Mouse (Mus musculus): ENCODE measurements around the gene Akap11. TPM values are rescaled to one million over a fixed set of nuclear protein-coding genes. Genes with fewer than 3 reads are reported as not detected.

Akap11 gene
- polyA plus RNA-seq, 2 experiments, result 5.4 to 8.2 TPM

GRCm38 (mm10) chr14:78459121-78459520 is 77.5 kb downstream of the Akap11 start:
- 54% methylated on average over 5 of the region's 5 CpGs for WGBS (ENCODE audit: insufficient replicate concordance)
- Histone ChIP-seq H3K4me3 (ENCODE audit: insufficient read depth in 1 of 2, low read depth in 2 of 2, low read length in 2 of 2) (no peak overlapping the region), H3K36me3 (replicated peaks; ENCODE audit: control insufficient read depth, insufficient read depth, low read depth) (no peaks in the 10 kb centered on the region), H3K27ac (no peak overlapping the region), H3K9me3 (ENCODE audit: control insufficient read depth, low read length) (no peaks in the 10 kb centered on the region), H3K4me2 (ENCODE audit: low read depth) (no peak overlapping the region), H3K9ac (replicated peaks) (no peak overlapping the region), H3K27me3 (ENCODE audit: control insufficient read depth, insufficient read depth, low read length) (no peaks in the 10 kb centered on the region), H3K4me1 (replicated peaks; ENCODE audit: control insufficient read depth in 2 of 2, insufficient read depth in 2 of 2, low read length in 1 of 2) (no peaks in the 10 kb centered on the region)
- TF ChIP-seq EP300 (IDR thresholded peaks at IDR 0.05; ENCODE audit: low read depth) (no peak), CTCF (IDR thresholded peaks at IDR 0.05; ENCODE audit: low read depth) (no peak)
- DNase-seq (ENCODE audit: low read depth in 3 of 3, low spot score in 3 of 3) (no peak), ATAC-seq (ENCODE audit: insufficient read depth) (no peak)

- H3K27me3 ChIP-seq (ENCODE audit: control insufficient read depth, insufficient read depth, low read length), result no peaks in the 10 kb centered on the region
- H3K4me1 ChIP-seq (replicated peaks; ENCODE audit: control insufficient read depth in 2 of 2, insufficient read depth in 2 of 2, low read length in 1 of 2), result no peaks in the 10 kb centered on the region
- ATAC-seq (ENCODE audit: insufficient read depth) (no peak), DNase-seq (ENCODE audit: low read depth in 3 of 3, low spot score in 3 of 3) (no peak)
- no peak overlapping the region for H3K4me2 ChIP-seq (ENCODE audit: low read depth)
- no peak for TF ChIP-seq CTCF (IDR thresholded peaks at IDR 0.05; ENCODE audit: low read depth)
- no peak for TF ChIP-seq EP300 (IDR thresholded peaks at IDR 0.05; ENCODE audit: low read depth)
- no peak overlapping the region for H3K9ac ChIP-seq (replicated peaks)
- H3K9me3 ChIP-seq (ENCODE audit: control insufficient read depth, low read length), result no peaks in the 10 kb centered on the region
- H3K4me3 ChIP-seq (ENCODE audit: insufficient read depth in 1 of 2, low read depth in 2 of 2, low read length in 2 of 2), result no peak overlapping the region
- H3K36me3 ChIP-seq (replicated peaks; ENCODE audit: control insufficient read depth, insufficient read depth, low read depth), result no peaks in the 10 kb centered on the region
- 38% methylated on average over 5 of the region's 5 CpGs for WGBS (ENCODE audit: insufficient replicate concordance)
- H3K27ac ChIP-seq, result no peak overlapping the region
Observed at GRCm38 (mm10) chr14:78458705-78459104, 77.9 kb downstream of the Akap11 start.

GRCm38 (mm10) chr14:78454970-78455369 is 81.6 kb downstream of the Akap11 start:
- WGBS (ENCODE audit: insufficient replicate concordance), result 72% methylated on average over 5 of the region's 5 CpGs
- H3K27ac ChIP-seq, result no peak overlapping the region
- no peaks in the 10 kb centered on the region for H3K9me3 ChIP-seq (ENCODE audit: control insufficient read depth, low read length)
- no peaks in the 10 kb centered on the region for H3K4me1 ChIP-seq (replicated peaks; ENCODE audit: control insufficient read depth in 2 of 2, insufficient read depth in 2 of 2, low read length in 1 of 2)
- H3K27me3 ChIP-seq (ENCODE audit: control insufficient read depth, insufficient read depth, low read length), result no peaks in the 10 kb centered on the region
- no peak overlapping the region for H3K4me3 ChIP-seq (ENCODE audit: insufficient read depth in 1 of 2, low read depth in 2 of 2, low read length in 2 of 2)
- no peak overlapping the region for H3K9ac ChIP-seq (replicated peaks)
- H3K4me2 ChIP-seq (ENCODE audit: low read depth), result no peak overlapping the region
- TF ChIP-seq EP300 (IDR thresholded peaks at IDR 0.05; ENCODE audit: low read depth), result no peak
- TF ChIP-seq CTCF (IDR thresholded peaks at IDR 0.05; ENCODE audit: low read depth), result no peak
- DNase-seq (ENCODE audit: low read depth in 3 of 3, low spot score in 3 of 3) (no peak), ATAC-seq (ENCODE audit: insufficient read depth) (no peak)
- H3K36me3 ChIP-seq (replicated peaks; ENCODE audit: control insufficient read depth, insufficient read depth, low read depth), result no peaks in the 10 kb centered on the region

GRCm38 (mm10) chr14:78448807-78449406 is 87.7 kb downstream of the Akap11 start:
- TF ChIP-seq EP300 (IDR thresholded peaks at IDR 0.05; ENCODE audit: low read depth), result no peak
- no peak for TF ChIP-seq CTCF (IDR thresholded peaks at IDR 0.05; ENCODE audit: low read depth)
- no peak overlapping the region for H3K9ac ChIP-seq (replicated peaks)
- ATAC-seq (ENCODE audit: insufficient read depth) (no peak), DNase-seq (ENCODE audit: low read depth in 3 of 3, low spot score in 3 of 3) (no peak)
- no peak overlapping the region for H3K4me2 ChIP-seq (ENCODE audit: low read depth)
- no peaks in the 10 kb centered on the region for H3K4me1 ChIP-seq (replicated peaks; ENCODE audit: control insufficient read depth in 2 of 2, insufficient read depth in 2 of 2, low read length in 1 of 2)
- WGBS (ENCODE audit: insufficient replicate concordance), result 47% methylated on average over 11 of the region's 11 CpGs
- no peak overlapping the region for H3K27ac ChIP-seq
- H3K9me3 ChIP-seq (ENCODE audit: control insufficient read depth, low read length), result no peaks in the 10 kb centered on the region
- H3K36me3 ChIP-seq (replicated peaks; ENCODE audit: control insufficient read depth, insufficient read depth, low read depth), result no peaks in the 10 kb centered on the region
- H3K4me3 ChIP-seq (ENCODE audit: insufficient read depth in 1 of 2, low read depth in 2 of 2, low read length in 2 of 2), result no peak overlapping the region
- no peaks in the 10 kb centered on the region for H3K27me3 ChIP-seq (ENCODE audit: control insufficient read depth, insufficient read depth, low read length)

GRCm38 (mm10) chr14:78448017-78448416 is 88.6 kb downstream of the Akap11 start:
- Histone ChIP-seq H3K27ac (no peak overlapping the region), H3K4me1 (replicated peaks; ENCODE audit: control insufficient read depth in 2 of 2, insufficient read depth in 2 of 2, low read length in 1 of 2) (no peaks in the 10 kb centered on the region), H3K36me3 (replicated peaks; ENCODE audit: control insufficient read depth, insufficient read depth, low read depth) (no peaks in the 10 kb centered on the region), H3K9ac (replicated peaks) (no peak overlapping the region), H3K9me3 (ENCODE audit: control insufficient read depth, low read length) (no peaks in the 10 kb centered on the region), H3K4me3 (ENCODE audit: insufficient read depth in 1 of 2, low read depth in 2 of 2, low read length in 2 of 2) (no peak overlapping the region), H3K4me2 (ENCODE audit: low read depth) (no peak overlapping the region), H3K27me3 (ENCODE audit: control insufficient read depth, insufficient read depth, low read length) (no peaks in the 10 kb centered on the region)
- DNase-seq (ENCODE audit: low read depth in 3 of 3, low spot score in 3 of 3), result no peak
- TF ChIP-seq CTCF (IDR thresholded peaks at IDR 0.05; ENCODE audit: low read depth) (no peak), EP300 (IDR thresholded peaks at IDR 0.05; ENCODE audit: low read depth) (no peak)
- ATAC-seq (ENCODE audit: insufficient read depth), result no peak
- 82% methylated on average over 12 of the region's 12 CpGs for WGBS (ENCODE audit: insufficient replicate concordance)

Data from liver, embryonic 14.5 days (tissue).